Mouse (Mus musculus): Measurements from ENCODE around the gene Olfr1192-ps1. TPM values are rescaled to one million over a fixed set of nuclear protein-coding genes. Genes with fewer than 3 reads are reported as not detected.
"Not testable (repeated sequence)": the region's sequence is repeated elsewhere in the genome, so short reads cannot be mapped to it uniquely, and the experiment has no call there.

Gene Olfr1192-ps1
- total RNA-seq (2012; rRNA removed), result not detected in 2 replicates

GRCm38 (mm10) chr2:88648209-88648608 lies at the start of gene Olfr1192-ps1:
Gene Olfr1192-ps1, plus strand, starts transcription at chr2:88648509.
- Histone ChIP-seq H3K36me3 (ENCODE audit: control insufficient read depth, insufficient read depth, low read length, poor library complexity, severe bottlenecking) (no peaks in the 10 kb centered on the region), H3K4me1 (ENCODE audit: control insufficient read depth in 2 of 2, insufficient read depth in 2 of 2, low read length in 2 of 2, poor library complexity in 1 of 2) (no peaks in the 10 kb centered on the region), H3K9ac (ENCODE audit: insufficient read depth, low read depth, low read length, poor library complexity, severe bottlenecking) (no peak within 1 kb of the TSS), H3K4me3 (ENCODE audit: insufficient read depth in 1 of 2, low read depth in 1 of 2, low read length in 2 of 2, poor library complexity in 1 of 2, severe bottlenecking in 1 of 2) (no peak within 1 kb of the TSS), H3K9me3 (ENCODE audit: control insufficient read depth, insufficient read depth, low read depth, low read length) (no peaks in the 10 kb centered on the region), H3K27ac (ENCODE audit: insufficient read depth, low read depth, low read length, poor library complexity, severe bottlenecking) (no peak within 1 kb of the TSS)
- DNase-seq (ENCODE audit: low read depth, low spot score), result no peak
- no peak for TF ChIP-seq ZC3H11A (IDR thresholded peaks at IDR 0.05; ENCODE audit: borderline replicate concordance, low read depth, low read length)
- no peak for TF ChIP-seq HCFC1 (IDR thresholded peaks at IDR 0.05; ENCODE audit: borderline replicate concordance, insufficient read depth, low read length)
- no peak for TF ChIP-seq CHD2 (IDR thresholded peaks at IDR 0.05; ENCODE audit: low read depth, low read length)
- no peak for TF ChIP-seq MAFK (IDR thresholded peaks at IDR 0.05; ENCODE audit: insufficient read depth, low read depth, low read length)
- no peak for TF ChIP-seq ZNF384 (IDR thresholded peaks at IDR 0.05; ENCODE audit: low read depth, low read length)
- in situ Hi-C loops (cut with MboI; ENCODE audit: low sequenced_read_pairs in 2 of 2, unreplicated experiment in 2 of 2), result no loop called here

- H3K27ac ChIP-seq (ENCODE audit: insufficient read depth, low read depth, low read length, poor library complexity, severe bottlenecking); H3K4me3 ChIP-seq (ENCODE audit: insufficient read depth in 1 of 2, low read depth in 1 of 2, low read length in 2 of 2, poor library complexity in 1 of 2, severe bottlenecking in 1 of 2); DNase-seq (ENCODE audit: low read depth, low spot score); in situ Hi-C loops (cut with MboI; ENCODE audit: low sequenced_read_pairs in 2 of 2, unreplicated experiment in 2 of 2); H3K36me3 ChIP-seq (ENCODE audit: control insufficient read depth, insufficient read depth, low read length, poor library complexity, severe bottlenecking); H3K9me3 ChIP-seq (ENCODE audit: control insufficient read depth, insufficient read depth, low read depth, low read length); H3K4me1 ChIP-seq (ENCODE audit: control insufficient read depth in 2 of 2, insufficient read depth in 2 of 2, low read length in 2 of 2, poor library complexity in 1 of 2); H3K9ac ChIP-seq (ENCODE audit: insufficient read depth, low read depth, low read length, poor library complexity, severe bottlenecking): not testable (repeated sequence)
Observed at GRCm38 (mm10) chr2:88640242-88640641, 8.1 kb upstream of the Olfr1192-ps1 start, which contains the start of gene Olfr1191-ps1. Gene Olfr1191-ps1, plus strand, starts transcription at chr2:88640542.

DNA sequence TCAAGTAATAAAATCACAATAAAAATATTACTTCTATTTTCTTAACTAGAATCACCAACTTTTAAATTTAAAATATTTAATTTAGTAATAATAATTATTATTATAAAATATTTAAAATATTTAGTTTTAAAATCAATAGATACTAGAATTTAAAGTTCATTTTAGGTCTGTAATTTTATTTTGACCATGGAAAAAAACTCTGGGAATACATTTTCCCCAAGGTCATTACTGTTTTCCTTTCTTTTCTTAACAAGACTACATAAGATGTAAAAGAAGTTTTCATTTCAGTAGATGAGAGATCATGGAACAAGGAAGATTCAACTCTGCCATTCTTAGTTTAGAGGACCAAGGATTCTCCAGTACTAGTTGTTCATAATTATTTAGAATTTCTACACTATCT lies 27.0 kb downstream of the Olfr1192-ps1 start, which contains the start of gene Olfr1193:
TSS of gene Olfr1193 (plus strand) at position 301 of the 400 bp plus-strand sequence.
- H3K36me3 ChIP-seq (ENCODE audit: control insufficient read depth, insufficient read depth, low read length, poor library complexity, severe bottlenecking); H3K9me3 ChIP-seq (ENCODE audit: control insufficient read depth, insufficient read depth, low read depth, low read length); H3K27ac ChIP-seq (ENCODE audit: insufficient read depth, low read depth, low read length, poor library complexity, severe bottlenecking); DNase-seq (ENCODE audit: low read depth, low spot score); H3K4me3 ChIP-seq (ENCODE audit: insufficient read depth in 1 of 2, low read depth in 1 of 2, low read length in 2 of 2, poor library complexity in 1 of 2, severe bottlenecking in 1 of 2); H3K4me1 ChIP-seq (ENCODE audit: control insufficient read depth in 2 of 2, insufficient read depth in 2 of 2, low read length in 2 of 2, poor library complexity in 1 of 2); in situ Hi-C loops (cut with MboI; ENCODE audit: low sequenced_read_pairs in 2 of 2, unreplicated experiment in 2 of 2); H3K9ac ChIP-seq (ENCODE audit: insufficient read depth, low read depth, low read length, poor library complexity, severe bottlenecking): not testable (repeated sequence)

DNA sequence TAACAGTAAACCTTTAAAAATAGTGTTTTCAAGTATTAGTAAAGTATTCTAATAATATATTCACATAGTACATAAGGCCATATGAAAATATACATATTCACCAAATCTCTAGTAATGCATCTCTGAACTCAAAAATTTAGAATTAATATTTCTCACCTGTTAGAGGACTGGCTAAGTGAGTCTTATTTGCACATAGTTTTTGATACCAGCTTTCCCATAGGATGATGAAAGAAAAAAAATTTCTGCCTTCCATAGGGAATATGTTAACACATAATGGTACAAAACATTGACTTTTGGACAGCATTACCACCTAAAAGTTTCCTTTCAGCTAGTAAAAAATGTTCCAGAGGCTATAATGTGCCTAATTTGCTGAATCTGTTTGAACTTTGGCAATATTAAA lies 40.8 kb downstream of the Olfr1192-ps1 start, which contains the start of gene Olfr1195:
TSS of gene Olfr1195 (minus strand) at position 101 of the 400 bp plus-strand sequence.
- TF ChIP-seq HCFC1 (IDR thresholded peaks at IDR 0.05; ENCODE audit: borderline replicate concordance, insufficient read depth, low read length) (no peak), CHD2 (IDR thresholded peaks at IDR 0.05; ENCODE audit: low read depth, low read length) (no peak), ZC3H11A (IDR thresholded peaks at IDR 0.05; ENCODE audit: borderline replicate concordance, low read depth, low read length) (no peak), MAFK (IDR thresholded peaks at IDR 0.05; ENCODE audit: insufficient read depth, low read depth, low read length) (no peak), ZNF384 (IDR thresholded peaks at IDR 0.05; ENCODE audit: low read depth, low read length) (no peak)
- no peak for DNase-seq (ENCODE audit: low read depth, low spot score)
- Histone ChIP-seq H3K9ac (ENCODE audit: insufficient read depth, low read depth, low read length, poor library complexity, severe bottlenecking) (no peak within 1 kb of the TSS), H3K36me3 (ENCODE audit: control insufficient read depth, insufficient read depth, low read length, poor library complexity, severe bottlenecking) (no peaks in the 10 kb centered on the region), H3K4me1 (ENCODE audit: control insufficient read depth in 2 of 2, insufficient read depth in 2 of 2, low read length in 2 of 2, poor library complexity in 1 of 2) (no peaks in the 10 kb centered on the region), H3K27ac (ENCODE audit: insufficient read depth, low read depth, low read length, poor library complexity, severe bottlenecking) (no peak within 1 kb of the TSS), H3K4me3 (ENCODE audit: insufficient read depth in 1 of 2, low read depth in 1 of 2, low read length in 2 of 2, poor library complexity in 1 of 2, severe bottlenecking in 1 of 2) (no peak within 1 kb of the TSS), H3K9me3 (ENCODE audit: control insufficient read depth, insufficient read depth, low read depth, low read length) (no peaks in the 10 kb centered on the region)
- in situ Hi-C loops (cut with MboI; ENCODE audit: low sequenced_read_pairs in 2 of 2, unreplicated experiment in 2 of 2), result no loop called here

GRCm38 (mm10) chr2:88704497-88704896 lies 56.2 kb downstream of the Olfr1192-ps1 start, which contains the start of gene Olfr1196:
Gene Olfr1196, minus strand, starts transcription at chr2:88704597.
- DNase-seq (ENCODE audit: low read depth, low spot score), result no peak

More at GRCm38 (mm10) chr2:88704497-88704896, 56.2 kb downstream of the Olfr1192-ps1 start, which contains the start of gene Olfr1196:
- H3K36me3 ChIP-seq (ENCODE audit: control insufficient read depth, insufficient read depth, low read length, poor library complexity, severe bottlenecking), result no peaks in the 10 kb centered on the region
- no peaks in the 10 kb centered on the region for H3K4me1 ChIP-seq (ENCODE audit: control insufficient read depth in 2 of 2, insufficient read depth in 2 of 2, low read length in 2 of 2, poor library complexity in 1 of 2)
- no peaks in the 10 kb centered on the region for H3K9me3 ChIP-seq (ENCODE audit: control insufficient read depth, insufficient read depth, low read depth, low read length)
- TF ChIP-seq ZC3H11A (IDR thresholded peaks at IDR 0.05; ENCODE audit: borderline replicate concordance, low read depth, low read length), result no peak
- no peak for TF ChIP-seq CHD2 (IDR thresholded peaks at IDR 0.05; ENCODE audit: low read depth, low read length)
- no peak for TF ChIP-seq ZNF384 (IDR thresholded peaks at IDR 0.05; ENCODE audit: low read depth, low read length)
- TF ChIP-seq HCFC1 (IDR thresholded peaks at IDR 0.05; ENCODE audit: borderline replicate concordance, insufficient read depth, low read length), result no peak
- TF ChIP-seq MAFK (IDR thresholded peaks at IDR 0.05; ENCODE audit: insufficient read depth, low read depth, low read length), result no peak
- H3K9ac ChIP-seq (ENCODE audit: insufficient read depth, low read depth, low read length, poor library complexity, severe bottlenecking), result no peak within 1 kb of the TSS
- in situ Hi-C loops (cut with MboI; ENCODE audit: low sequenced_read_pairs in 2 of 2, unreplicated experiment in 2 of 2), result no loop called here
- no peak within 1 kb of the TSS for H3K27ac ChIP-seq (ENCODE audit: insufficient read depth, low read depth, low read length, poor library complexity, severe bottlenecking)
- H3K4me3 ChIP-seq (ENCODE audit: insufficient read depth in 1 of 2, low read depth in 1 of 2, low read length in 2 of 2, poor library complexity in 1 of 2, severe bottlenecking in 1 of 2), result no peak within 1 kb of the TSS

Other genes starting within 250 kb of the Olfr1192-ps1 start
- not detected in 2 replicates for gene Olfr1179, start 242.1 kb upstream of the Olfr1192-ps1 start, total RNA-seq (2012; rRNA removed)
- gene Olfr1180, start 229.4 kb upstream of the Olfr1192-ps1 start, total RNA-seq (2012; rRNA removed), result not detected in 2 replicates
- not detected in 2 replicates for gene Olfr1181, start 222.3 kb upstream of the Olfr1192-ps1 start, total RNA-seq (2012; rRNA removed)
- not detected in 2 replicates for gene Gm13757, start 199.4 kb upstream of the Olfr1192-ps1 start, total RNA-seq (2012; rRNA removed)
- gene Olfr1183, start 193.6 kb upstream of the Olfr1192-ps1 start, total RNA-seq (2012; rRNA removed), result not detected in 2 replicates
- gene Olfr1184, start 164.9 kb upstream of the Olfr1192-ps1 start, total RNA-seq (2012; rRNA removed), result not detected in 2 replicates
- not detected in 2 replicates for gene Olfr1185-ps1, start 155.2 kb upstream of the Olfr1192-ps1 start, total RNA-seq (2012; rRNA removed)
- not detected in 2 replicates for gene Olfr1186, start 130.0 kb upstream of the Olfr1192-ps1 start, total RNA-seq (2012; rRNA removed)
- not detected in 2 replicates for gene Olfr1188, start 91.6 kb upstream of the Olfr1192-ps1 start, total RNA-seq (2012; rRNA removed)
- gene Olfr1189, start 62.1 kb upstream of the Olfr1192-ps1 start, total RNA-seq (2012; rRNA removed), result not detected in 2 replicates
- not detected in 2 replicates for gene Olfr1191-ps1, start 8.0 kb upstream of the Olfr1192-ps1 start, total RNA-seq (2012; rRNA removed)
- not detected in 2 replicates for gene Olfr1193, start 27.1 kb downstream of the Olfr1192-ps1 start, total RNA-seq (2012; rRNA removed)
- gene Olfr1195, start 40.7 kb downstream of the Olfr1192-ps1 start, total RNA-seq (2012; rRNA removed), result not detected in 2 replicates
- gene Olfr1196, start 56.1 kb downstream of the Olfr1192-ps1 start, total RNA-seq (2012; rRNA removed), result 0.09 and 0.11 TPM in 2 replicates
- gene Olfr1197, start 83.9 kb downstream of the Olfr1192-ps1 start, total RNA-seq (2012; rRNA removed), result not detected in 2 replicates
- gene Olfr1198, start 102.9 kb downstream of the Olfr1192-ps1 start, total RNA-seq (2012; rRNA removed), result not detected in 2 replicates
- not detected in 2 replicates for gene Olfr1199, start 112.0 kb downstream of the Olfr1192-ps1 start, total RNA-seq (2012; rRNA removed)
- not detected in 2 replicates for gene Olfr1200, start 122.0 kb downstream of the Olfr1192-ps1 start, total RNA-seq (2012; rRNA removed)
- not detected in 2 replicates for gene Olfr1201, start 144.5 kb downstream of the Olfr1192-ps1 start, total RNA-seq (2012; rRNA removed)
- gene Olfr1202, start 166.0 kb downstream of the Olfr1192-ps1 start, total RNA-seq (2012; rRNA removed), result not detected in 2 replicates
- not detected in 2 replicates for gene Olfr1205, start 181.2 kb downstream of the Olfr1192-ps1 start, total RNA-seq (2012; rRNA removed)
- gene Olfr1204, start 200.8 kb downstream of the Olfr1192-ps1 start, total RNA-seq (2012; rRNA removed), result not detected in 2 replicates
- gene Olfr1206, start 214.7 kb downstream of the Olfr1192-ps1 start, total RNA-seq (2012; rRNA removed), result not detected in 2 replicates